Mouse (Mus musculus): ENCODE measurements at regions not wholly inside any gene's neighbourhood (a gene's known extent, or its start where the extent isn't known, plus 50 kb on each side); places are given as distances from the start of the nearest gene placed in this dataset.

GRCm38 (mm10) chr15:51244596-51244995 is 2640.1 kb upstream of the Gm7489 start:
- no peak overlapping the region for H3K27ac ChIP-seq (ENCODE audit: insufficient read depth, low read length)
- H3K4me1 ChIP-seq (ENCODE audit: control insufficient read depth, insufficient read depth, low read length): no peaks in the 10 kb centered on the region
- TF ChIP-seq CTCF (IDR thresholded peaks at IDR 0.05; ENCODE audit: borderline replicate concordance, insufficient read depth, low read length) (no peak), POLR2A (IDR thresholded peaks at IDR 0.05; ENCODE audit: low read depth, low read length) (no peak)
- H3K4me3 ChIP-seq (ENCODE audit: insufficient read depth, low read length): no peak overlapping the region

GRCm38 (mm10) chr15:51247259-51247658 is 2637.4 kb upstream of the Gm7489 start:
- no peaks in the 10 kb centered on the region for H3K4me1 ChIP-seq (ENCODE audit: control insufficient read depth, insufficient read depth, low read length)
- no peak for TF ChIP-seq CTCF (IDR thresholded peaks at IDR 0.05; ENCODE audit: borderline replicate concordance, insufficient read depth, low read length)
- no peak for TF ChIP-seq POLR2A (IDR thresholded peaks at IDR 0.05; ENCODE audit: low read depth, low read length)
- no peak overlapping the region for H3K4me3 ChIP-seq (ENCODE audit: insufficient read depth, low read length)
- no peak overlapping the region for H3K27ac ChIP-seq (ENCODE audit: insufficient read depth, low read length)

GRCm38 (mm10) chr15:51248034-51248788 is 2636.5 kb upstream of the Gm7489 start:
- TF ChIP-seq POLR2A (IDR thresholded peaks at IDR 0.05; ENCODE audit: low read depth, low read length) (no peak), CTCF (IDR thresholded peaks at IDR 0.05; ENCODE audit: borderline replicate concordance, insufficient read depth, low read length) (no peak)
- Histone ChIP-seq H3K4me1 (ENCODE audit: control insufficient read depth, insufficient read depth, low read length) (no peaks in the 10 kb centered on the region), H3K4me3 (ENCODE audit: insufficient read depth, low read length) (no peak overlapping the region), H3K27ac (ENCODE audit: insufficient read depth, low read length) (no peak overlapping the region)

- H3K4me1 ChIP-seq (ENCODE audit: control insufficient read depth, insufficient read depth, low read length): no peaks in the 10 kb centered on the region
- H3K27ac ChIP-seq (ENCODE audit: insufficient read depth, low read length): no peak overlapping the region
- H3K4me3 ChIP-seq (ENCODE audit: insufficient read depth, low read length): no peak overlapping the region
- TF ChIP-seq POLR2A (IDR thresholded peaks at IDR 0.05; ENCODE audit: low read depth, low read length): no peak
- no peak for TF ChIP-seq CTCF (IDR thresholded peaks at IDR 0.05; ENCODE audit: borderline replicate concordance, insufficient read depth, low read length)
Observed at GRCm38 (mm10) chr15:51248789-51249040, 2636.0 kb upstream of the Gm7489 start.

- no peak for TF ChIP-seq POLR2A (IDR thresholded peaks at IDR 0.05; ENCODE audit: low read depth, low read length)
- TF ChIP-seq CTCF (IDR thresholded peaks at IDR 0.05; ENCODE audit: borderline replicate concordance, insufficient read depth, low read length): no peak
- Histone ChIP-seq H3K27ac (ENCODE audit: insufficient read depth, low read length) (no peak overlapping the region), H3K4me3 (ENCODE audit: insufficient read depth, low read length) (no peak overlapping the region), H3K4me1 (ENCODE audit: control insufficient read depth, insufficient read depth, low read length) (no peaks in the 10 kb centered on the region; the same call in 1 of the 2 replicates)
Observed at GRCm38 (mm10) chr15:51254143-51254542, 2630.6 kb upstream of the Gm7489 start.

- Histone ChIP-seq H3K4me1 (ENCODE audit: control insufficient read depth, insufficient read depth, low read length) (no peaks in the 10 kb centered on the region; the same call in 1 of the 2 replicates), H3K4me3 (ENCODE audit: insufficient read depth, low read length) (no peak overlapping the region), H3K27ac (ENCODE audit: insufficient read depth, low read length) (no peak overlapping the region)
- TF ChIP-seq POLR2A (IDR thresholded peaks at IDR 0.05; ENCODE audit: low read depth, low read length): no peak
- no peak for TF ChIP-seq CTCF (IDR thresholded peaks at IDR 0.05; ENCODE audit: borderline replicate concordance, insufficient read depth, low read length)
Observed at GRCm38 (mm10) chr15:51255203-51255615, 2629.5 kb upstream of the Gm7489 start.

- Histone ChIP-seq H3K4me1 (ENCODE audit: control insufficient read depth, insufficient read depth, low read length) (no peaks in the 10 kb centered on the region; the same call in 1 of the 2 replicates), H3K4me3 (ENCODE audit: insufficient read depth, low read length) (no peak overlapping the region), H3K27ac (ENCODE audit: insufficient read depth, low read length) (no peak overlapping the region)
- TF ChIP-seq POLR2A (IDR thresholded peaks at IDR 0.05; ENCODE audit: low read depth, low read length): no peak
- no peak for TF ChIP-seq CTCF (IDR thresholded peaks at IDR 0.05; ENCODE audit: borderline replicate concordance, insufficient read depth, low read length)
Observed at GRCm38 (mm10) chr15:51256681-51257080, 2628.0 kb upstream of the Gm7489 start.

GRCm38 (mm10) chr15:51264599-51265163 is 2620.0 kb upstream of the Gm7489 start:
- H3K27ac ChIP-seq (ENCODE audit: insufficient read depth, low read length): no peak overlapping the region
- TF ChIP-seq CTCF (IDR thresholded peaks at IDR 0.05; ENCODE audit: borderline replicate concordance, insufficient read depth, low read length) (no peak), POLR2A (IDR thresholded peaks at IDR 0.05; ENCODE audit: low read depth, low read length) (no peak)
- H3K4me3 ChIP-seq (ENCODE audit: insufficient read depth, low read length): no peak overlapping the region
- H3K4me1 ChIP-seq (ENCODE audit: control insufficient read depth, insufficient read depth, low read length): no peaks in the 10 kb centered on the region

GRCm38 (mm10) chr15:51265971-51266370 is 2618.7 kb upstream of the Gm7489 start:
- Histone ChIP-seq H3K4me3 (ENCODE audit: insufficient read depth, low read length) (no peak overlapping the region), H3K27ac (ENCODE audit: insufficient read depth, low read length) (no peak overlapping the region), H3K4me1 (ENCODE audit: control insufficient read depth, insufficient read depth, low read length) (no peaks in the 10 kb centered on the region)
- TF ChIP-seq CTCF (IDR thresholded peaks at IDR 0.05; ENCODE audit: borderline replicate concordance, insufficient read depth, low read length) (no peak), POLR2A (IDR thresholded peaks at IDR 0.05; ENCODE audit: low read depth, low read length) (no peak)

GRCm38 (mm10) chr15:51271632-51272312 is 2612.9 kb upstream of the Gm7489 start:
- Histone ChIP-seq H3K27ac (ENCODE audit: insufficient read depth, low read length) (no peak overlapping the region), H3K4me3 (ENCODE audit: insufficient read depth, low read length) (no peak overlapping the region), H3K4me1 (ENCODE audit: control insufficient read depth, insufficient read depth, low read length) (no peaks in the 10 kb centered on the region)
- TF ChIP-seq POLR2A (IDR thresholded peaks at IDR 0.05; ENCODE audit: low read depth, low read length) (no peak), CTCF (IDR thresholded peaks at IDR 0.05; ENCODE audit: borderline replicate concordance, insufficient read depth, low read length) (no peak)

Data from embryonic fibroblast, embryonic 13.5 days (primary cell).